Mouse (Mus musculus): Measurements from ENCODE around the gene Oxtr. TPM values are rescaled to one million over a fixed set of nuclear protein-coding genes. Genes with fewer than 3 reads are reported as not detected.

Gene Oxtr
- polyA plus RNA-seq, 1 experiment from 2014 or later, result 0.62 TPM

Other genes with a start within 250 kb of the Oxtr start
- gene Lmcd1, start 216.2 kb downstream of the Oxtr start, polyA plus RNA-seq (2015; fragmentation: Nextera tagmentation; extraction: Ambion mirVana), result 14.2 and 15.3 TPM in 2 replicates
- gene Ssu2, start 101.9 kb downstream of the Oxtr start, polyA plus RNA-seq (2015; fragmentation: Nextera tagmentation; extraction: Ambion mirVana), result 0.13 TPM in 1 of 2 replicates, not detected in the other
- not detected in 2 replicates for gene Cav3, start 30.4 kb downstream of the Oxtr start, polyA plus RNA-seq (2015; fragmentation: Nextera tagmentation; extraction: Ambion mirVana)
- 21.2 and 23.0 TPM in 2 replicates for gene Rad18, start 206.7 kb upstream of the Oxtr start, polyA plus RNA-seq (2015; fragmentation: Nextera tagmentation; extraction: Ambion mirVana)

All from forebrain, embryonic 15.5 days (tissue).